Mouse (Mus musculus) lung, postnatal 0 days (tissue): ENCODE results near the gene Mest.

Experiments used
- CTCF ChIP-seq: IDR thresholded peaks from 2 replicates; pipeline ENCODE4 v1.5.1; 2016; ENCODE audit warnings: antibody characterized with exemption, mild to moderate bottlenecking
- EP300 ChIP-seq: IDR thresholded peaks from 2 replicates; pipeline ENCODE4 v1.6.1; 2016; ENCODE audit warnings: antibody characterized with exemption, mild to moderate bottlenecking, control low read depth

GRCm38 (mm10) chr6:30673764-30674561 is 49.4 kb upstream of the Mest start:
- TF ChIP-seq CTCF = no peak
- TF ChIP-seq EP300 = 0 out of 2 replicates have a peak, but pooled peaks have one; percentile 33
